Mouse (Mus musculus) embryonic fibroblast, embryonic 13.5 days (primary cell): ENCODE measurements around the gene Dnmbp. TPM values are rescaled to one million over a fixed set of nuclear protein-coding genes. Genes with fewer than 3 reads are reported as not detected.

Experiments used
- H3K27ac ChIP-seq: 2 replicates; pipeline ENCODE4 v1.5.1; 2012; ENCODE audit warnings: low read length, control low read depth, inconsistent platforms; ENCODE audit not compliant: insufficient read depth
- H3K4me1 ChIP-seq: 2 replicates; pipeline ENCODE4 v1.6.1; 2011; ENCODE audit warnings: low read length; ENCODE audit not compliant: control insufficient read depth, insufficient read depth
- H3K4me3 ChIP-seq: 2 replicates; pipeline ENCODE4 v1.5.1; 2011; ENCODE audit warnings: mild to moderate bottlenecking, control low read depth, low read length; ENCODE audit not compliant: insufficient read depth
- CTCF ChIP-seq: IDR thresholded peaks from 2 replicates; pipeline ENCODE4 v1.5.1; 2011; ENCODE audit warnings: mild to moderate bottlenecking, control low read depth, low read length, moderate library complexity, borderline replicate concordance; ENCODE audit not compliant: insufficient read depth
- POLR2A ChIP-seq: IDR thresholded peaks from 2 replicates; pipeline ENCODE4 v1.6.1; 2011; ENCODE audit warnings: low read depth, mild to moderate bottlenecking, control low read depth, low read length, moderate library complexity
- polyA plus RNA-seq: library from polyadenylated mRNA; stranded (reverse); fragments of >200 nt; gene quantifications from 2 replicates; pipeline ENCODE4 v1.2.4, GENCODE M21; 2011; ENCODE audit warnings: low read depth; ENCODE audit not compliant: missing spikeins, insufficient read length

Dnmbp gene
- polyA plus RNA-seq, 1 experiment: 13.3 TPM

GRCm38 (mm10) chr19:43813315-43813714, 126.7 kb downstream of the Dnmbp start:
- no peaks in the 10 kb centered on the region for H3K4me1 ChIP-seq
- TF ChIP-seq POLR2A (no peak), CTCF (no peak)
- H3K4me3 ChIP-seq: no peak overlapping the region
- no peak overlapping the region for H3K27ac ChIP-seq

- no peak overlapping the region for H3K27ac ChIP-seq
- no peak overlapping the region for H3K4me3 ChIP-seq
These were observed 128.6 kb downstream of the Dnmbp start for GRCm38 (mm10) chr19:43811419-43811818.

GRCm38 (mm10) chr19:43809331-43809730, 130.7 kb downstream of the Dnmbp start:
- TF ChIP-seq CTCF (no peak), POLR2A (no peak)
- Histone ChIP-seq H3K4me1 (no peaks in the 10 kb centered on the region), H3K4me3 (no peak overlapping the region), H3K27ac (no peak overlapping the region)

More at GRCm38 (mm10) chr19:43811419-43811818, 128.6 kb downstream of the Dnmbp start:
- H3K4me1 ChIP-seq: no peaks in the 10 kb centered on the region
- no peak for TF ChIP-seq CTCF

- no peak overlapping the region for H3K27ac ChIP-seq
- TF ChIP-seq CTCF (no peak), POLR2A (no peak)
- no peaks in the 10 kb centered on the region for H3K4me1 ChIP-seq
- no peak overlapping the region for H3K4me3 ChIP-seq
These were observed 136.1 kb downstream of the Dnmbp start for GRCm38 (mm10) chr19:43803866-43804265.

GRCm38 (mm10) chr19:43801427-43802051, 138.5 kb downstream of the Dnmbp start:
- no peak overlapping the region for H3K27ac ChIP-seq
- H3K4me1 ChIP-seq: no peaks in the 10 kb centered on the region
- no peak overlapping the region for H3K4me3 ChIP-seq
- no peak for TF ChIP-seq POLR2A
- no peak for TF ChIP-seq CTCF

- no peaks in the 10 kb centered on the region for H3K4me1 ChIP-seq
- no peak overlapping the region for H3K27ac ChIP-seq
- TF ChIP-seq POLR2A: no peak
- TF ChIP-seq CTCF: no peak
- no peak overlapping the region for H3K4me3 ChIP-seq
These were observed 142.8 kb downstream of the Dnmbp start for GRCm38 (mm10) chr19:43797216-43797615.

Other genes with a start within 250 kb of the Dnmbp start
- 4.3 and 5.0 TPM in 2 replicates for gene Cutc, start 187.2 kb downstream of the Dnmbp start, polyA plus RNA-seq
- gene Cox15, start 187.2 kb downstream of the Dnmbp start, polyA plus RNA-seq: 15.9 and 22.1 TPM in 2 replicates
- gene Abcc2, start 158.0 kb downstream of the Dnmbp start, polyA plus RNA-seq: not detected in 2 replicates
- gene Cpn1, start 46.4 kb upstream of the Dnmbp start, polyA plus RNA-seq: not detected in 2 replicates
- gene Cyp2c23, start 89.0 kb upstream of the Dnmbp start, polyA plus RNA-seq: not detected in 2 replicates
- 38.6 and 49.2 TPM in 2 replicates for gene Erlin1, start 129.6 kb upstream of the Dnmbp start, polyA plus RNA-seq
- 64.4 and 75.7 TPM in 2 replicates for gene Chuk, start 167.3 kb upstream of the Dnmbp start, polyA plus RNA-seq
- 18.0 and 18.9 TPM in 2 replicates for gene Cwf19l1, start 195.7 kb upstream of the Dnmbp start, polyA plus RNA-seq
- gene Bloc1s2, start 206.3 kb upstream of the Dnmbp start, polyA plus RNA-seq: 58.1 and 70.9 TPM in 2 replicates